Mouse (Mus musculus) kidney, adult 8-10 months (tissue): ENCODE measurements around the gene Smarca2.

ENCODE experiments used
- DNase-seq, 2 experiments: peaks; one replicate each; pipeline ENCODE4 v3.0.0; 2022

Smarca2 gene

GRCm38 (mm10) chr19:26749427-26750137, 144.7 kb downstream of the Smarca2 start:
- peak in 1 of 2 experiments; percentile 31 for DNase-seq

DNA sequence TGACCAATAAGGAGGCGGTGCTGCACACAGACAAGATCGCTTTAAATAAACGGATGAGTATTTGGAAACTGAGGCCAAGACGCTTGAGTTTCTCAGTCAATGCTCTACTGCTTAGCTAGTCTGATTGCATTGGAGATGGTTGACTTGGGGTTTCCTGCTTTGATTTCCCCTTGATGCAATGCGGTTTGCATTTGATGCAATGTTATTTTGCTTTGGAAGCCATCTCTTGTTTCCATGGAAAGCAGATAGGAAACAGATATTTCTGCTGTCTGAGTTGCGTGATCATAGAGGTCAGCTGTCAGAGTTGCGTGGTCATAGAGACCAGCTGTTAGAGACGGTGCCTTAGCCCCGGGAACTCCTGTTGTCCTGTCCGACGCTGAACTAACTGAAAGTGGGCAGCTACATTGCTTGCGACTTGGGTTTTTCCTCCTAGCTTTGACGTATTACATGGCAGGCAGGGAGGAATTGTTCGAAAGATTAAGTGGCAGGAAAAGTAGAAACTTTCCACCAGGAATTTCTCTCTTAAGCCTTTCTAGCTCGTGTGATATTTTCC, 147.8 kb downstream of the Smarca2 start:
- peak in 1 of 2 experiments; percentile 39 for DNase-seq

DNA sequence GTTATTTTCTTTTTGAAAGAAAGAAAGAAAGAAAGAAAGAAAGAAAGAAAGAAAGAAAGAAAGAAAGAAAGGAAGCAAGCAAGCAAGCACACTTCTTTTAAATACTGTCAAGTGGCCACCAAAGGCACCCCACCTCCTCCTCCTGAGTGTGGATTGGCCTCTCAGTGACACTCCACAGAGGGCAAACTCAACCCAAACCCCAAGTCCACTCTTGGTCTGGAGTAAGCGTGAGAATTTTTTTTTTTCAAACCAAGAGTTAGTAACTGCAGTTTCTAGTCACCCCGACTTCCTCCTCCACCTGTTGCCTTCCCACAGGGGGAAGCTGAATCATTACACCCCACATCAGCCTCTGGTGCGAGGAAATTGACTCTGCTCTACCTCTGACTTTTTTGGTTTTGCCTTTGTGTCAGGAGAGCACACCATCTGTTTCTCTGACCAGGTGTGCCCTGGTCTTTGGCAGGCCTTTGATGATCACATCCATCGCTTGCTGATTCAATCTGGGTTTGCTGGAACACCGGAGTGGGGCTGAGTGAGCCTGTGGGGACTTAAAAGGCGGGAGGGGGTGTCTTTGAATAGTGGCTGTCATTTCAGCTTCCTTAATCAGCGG, 148.5 kb downstream of the Smarca2 start:
- no peak for DNase-seq

- peak; percentile 81 to 85 for DNase-seq
These were observed 149.4 kb downstream of the Smarca2 start for GRCm38 (mm10) chr19:26754016-26754794.

GRCm38 (mm10) chr19:26755991-26756390, 151.1 kb downstream of the Smarca2 start:
- DNase-seq = peak; percentile 61 to 66

GRCm38 (mm10) chr19:26756399-26756798, 151.5 kb downstream of the Smarca2 start:
- DNase-seq = no peak

GRCm38 (mm10) chr19:26758156-26758555, 153.3 kb downstream of the Smarca2 start:
- no peak for DNase-seq

GRCm38 (mm10) chr19:26758620-26759019, 153.8 kb downstream of the Smarca2 start:
- no peak for DNase-seq

GRCm38 (mm10) chr19:26759295-26759694, 154.4 kb downstream of the Smarca2 start:
- no peak for DNase-seq

- no peak for DNase-seq
These were observed 156.4 kb downstream of the Smarca2 start for GRCm38 (mm10) chr19:26761257-26761656.

DNA sequence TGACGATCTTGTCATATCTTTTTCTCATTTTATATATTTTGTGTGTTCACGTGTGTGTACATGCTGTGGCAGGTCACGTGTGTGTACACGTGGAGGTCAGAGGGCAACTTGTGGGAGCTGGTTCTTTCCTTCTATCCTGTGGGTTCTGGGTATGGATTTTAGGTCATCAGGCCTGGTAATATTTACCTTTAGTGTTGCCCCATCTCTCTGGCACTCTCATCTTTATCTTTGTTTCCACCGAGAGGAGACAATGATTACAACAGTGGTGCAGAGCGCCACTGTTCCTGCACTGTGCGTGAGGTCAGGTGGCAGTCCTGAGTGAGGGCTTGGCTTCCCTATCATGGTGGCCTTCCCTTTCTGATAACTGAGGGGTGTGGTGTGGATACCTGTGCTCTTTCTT, 160.6 kb downstream of the Smarca2 start:
- DNase-seq = no peak

GRCm38 (mm10) chr19:26767454-26767853, 162.6 kb downstream of the Smarca2 start:
- no peak for DNase-seq

DNA sequence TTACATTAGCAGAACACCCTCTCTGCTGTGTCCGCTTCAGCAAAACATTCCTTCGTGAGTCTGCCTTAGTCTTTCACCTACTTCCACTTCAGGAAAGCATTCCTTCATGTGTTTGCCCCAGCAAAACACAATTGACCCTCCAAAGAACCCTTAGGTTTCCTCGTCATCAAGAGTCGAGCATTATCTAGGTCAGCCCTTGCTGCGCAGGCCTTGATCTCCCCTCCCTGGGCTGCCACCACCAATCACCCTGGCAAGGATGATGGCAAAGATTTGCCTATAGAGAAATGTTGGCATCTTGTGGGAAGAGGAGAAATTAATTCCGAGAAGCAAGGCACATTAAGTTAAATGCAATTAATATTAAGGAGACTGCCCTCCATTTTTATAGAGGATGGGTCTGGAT, 163.1 kb downstream of the Smarca2 start:
- no peak for DNase-seq

- no peak for DNase-seq
These were observed 164.0 kb downstream of the Smarca2 start for GRCm38 (mm10) chr19:26768846-26769245.

DNA sequence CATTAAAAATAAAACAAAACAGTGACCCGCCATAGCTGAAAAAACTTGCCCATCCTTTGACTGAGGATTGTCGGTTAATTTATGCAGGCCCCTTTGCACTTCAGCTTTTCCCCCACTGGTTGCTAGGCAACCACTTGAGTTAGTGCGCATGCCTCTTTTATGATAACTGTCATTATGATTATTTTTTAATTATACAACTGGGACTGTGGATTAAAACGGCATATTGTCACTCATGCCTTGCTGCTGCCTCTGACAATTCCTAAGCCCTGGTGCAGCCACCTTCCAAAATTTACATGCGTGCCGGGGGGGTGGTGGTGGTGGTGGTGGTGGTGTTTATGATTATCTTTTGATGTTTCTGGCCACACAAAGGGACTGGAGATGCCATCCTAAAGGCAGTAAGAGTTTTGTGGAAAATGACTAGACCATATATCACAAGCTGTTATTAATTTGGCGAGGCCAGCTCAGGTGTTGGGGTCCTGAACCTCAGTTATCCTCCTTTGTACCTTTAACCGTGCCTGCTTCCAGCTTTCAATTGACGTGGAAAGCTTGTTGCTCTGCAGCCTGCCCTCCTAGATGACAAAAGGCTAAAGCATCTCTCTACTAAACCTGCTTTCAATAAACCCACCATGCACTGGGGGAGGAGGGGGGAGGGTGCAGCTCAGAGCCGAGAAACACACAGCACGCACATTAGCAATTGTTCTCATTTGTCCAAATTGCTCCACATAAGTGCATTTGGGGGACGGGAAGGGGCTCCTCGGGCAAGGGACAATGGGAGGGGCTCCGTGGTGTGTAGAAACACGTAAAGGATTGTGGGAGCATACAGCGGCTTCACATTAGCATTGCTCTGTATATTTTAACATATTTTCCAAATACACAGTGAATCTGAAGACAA, 165.0 kb downstream of the Smarca2 start:
- DNase-seq = no peak

DNA sequence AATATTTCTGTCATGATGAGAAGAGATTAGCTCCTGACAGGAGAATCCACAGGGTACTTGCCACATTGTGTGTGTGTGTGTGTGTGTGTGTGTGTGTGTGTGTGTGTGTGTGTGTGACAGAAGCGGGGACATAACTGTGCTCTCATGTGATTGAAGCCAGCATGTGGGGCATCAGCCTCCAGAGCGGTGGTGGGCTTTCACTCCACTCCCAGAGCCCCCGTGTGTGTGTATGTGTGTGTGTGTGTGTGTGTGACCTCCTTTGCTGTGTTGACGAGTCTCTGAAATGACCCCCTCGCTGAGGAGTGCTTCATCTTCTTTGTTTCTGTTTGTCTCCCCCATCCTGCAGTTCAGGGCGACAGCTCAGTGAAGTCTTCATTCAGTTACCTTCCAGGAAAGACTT, 165.7 kb downstream of the Smarca2 start:
- no peak for DNase-seq

DNA sequence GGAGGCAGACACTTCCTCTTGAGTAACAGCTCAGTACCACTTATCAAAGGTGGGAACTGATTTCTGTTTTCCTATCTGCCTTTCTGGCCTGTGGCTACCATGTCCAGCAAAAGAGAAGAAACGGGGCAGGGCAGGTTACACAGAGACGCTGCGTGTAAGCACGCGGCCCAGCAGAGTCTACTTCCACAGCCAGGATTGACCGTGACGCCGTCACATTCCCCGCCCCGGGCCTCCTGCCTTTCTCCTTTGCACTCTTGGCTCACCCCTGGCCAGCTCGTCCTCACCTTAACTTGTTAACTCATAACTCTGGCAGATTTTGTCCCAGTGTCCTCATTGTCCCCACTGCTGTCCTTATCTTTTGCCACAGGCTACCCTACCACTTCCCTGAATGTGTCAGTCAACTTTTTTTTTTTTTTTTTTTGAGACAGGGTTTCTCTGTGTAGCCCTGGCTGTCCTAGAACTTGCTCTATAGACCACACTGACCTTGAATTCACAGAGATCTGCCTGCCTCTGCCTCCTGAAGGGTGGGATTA, 167.3 kb downstream of the Smarca2 start:
- DNase-seq = no peak

DNA sequence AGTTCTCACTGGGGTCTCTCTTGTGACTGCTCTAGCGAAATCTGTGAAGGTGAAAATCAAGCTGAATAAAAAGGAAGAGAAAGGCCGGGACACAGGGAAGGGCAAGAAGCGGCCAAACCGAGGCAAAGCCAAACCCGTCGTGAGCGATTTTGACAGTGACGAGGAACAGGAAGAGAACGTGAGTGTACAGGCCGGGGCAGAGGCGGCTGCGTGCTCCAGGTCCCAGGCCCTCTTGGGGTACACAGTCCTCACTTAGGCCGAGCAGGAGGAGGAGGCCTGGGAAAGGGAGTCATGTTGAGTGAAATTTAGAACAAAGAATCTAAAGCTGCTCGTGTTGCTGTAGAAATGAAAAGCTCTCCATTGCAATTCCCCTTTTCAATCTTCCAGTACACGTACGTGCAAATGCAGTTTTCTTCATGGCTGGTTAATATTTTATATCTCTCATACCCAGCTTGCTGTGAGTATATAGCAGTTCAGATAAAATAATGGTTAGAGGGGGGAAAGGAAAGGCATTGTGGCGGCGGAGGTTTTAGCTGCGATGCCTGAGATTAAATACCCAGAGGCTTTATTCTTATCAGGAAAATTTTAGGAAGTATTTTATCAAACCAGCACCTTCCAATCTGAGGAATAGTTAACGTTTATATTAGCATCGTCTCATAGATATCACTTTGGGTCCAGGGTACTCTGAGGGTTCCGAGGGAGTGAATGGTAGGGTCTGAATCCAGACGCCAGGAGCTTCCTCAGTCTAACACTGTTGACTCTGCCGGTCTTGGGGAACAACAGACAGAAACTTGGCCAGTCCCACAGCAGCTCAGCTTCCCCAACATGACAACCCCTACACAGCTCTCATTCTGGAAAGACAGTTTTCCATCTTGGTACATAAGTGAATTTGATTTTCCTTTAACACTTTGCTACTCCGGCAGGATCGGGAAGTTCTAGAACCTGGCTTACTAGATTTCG, 171.5 kb downstream of the Smarca2 start:
- DNase-seq = no peak

DNA sequence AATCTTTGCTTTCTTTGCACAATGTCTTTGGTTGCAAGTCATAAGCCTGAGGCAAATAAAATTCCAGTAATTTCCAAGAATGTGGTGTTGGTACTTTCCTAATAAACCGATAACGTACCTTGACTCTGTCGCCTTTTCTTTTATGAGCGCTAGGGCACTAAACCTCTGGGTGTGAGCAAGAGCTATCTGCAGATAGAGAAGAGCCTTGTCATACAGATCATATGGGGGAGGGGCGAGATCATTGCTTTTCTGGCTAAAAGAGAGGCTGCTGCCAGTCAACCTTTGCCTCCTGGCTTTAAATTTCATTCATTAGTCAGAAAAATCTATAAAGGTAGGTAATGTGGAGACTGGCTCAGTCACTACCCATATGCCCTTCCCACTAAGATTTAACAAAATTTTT, 173.3 kb downstream of the Smarca2 start:
- no peak for DNase-seq

GRCm38 (mm10) chr19:26781209-26781608, 176.4 kb downstream of the Smarca2 start:
- no peak for DNase-seq

DNA sequence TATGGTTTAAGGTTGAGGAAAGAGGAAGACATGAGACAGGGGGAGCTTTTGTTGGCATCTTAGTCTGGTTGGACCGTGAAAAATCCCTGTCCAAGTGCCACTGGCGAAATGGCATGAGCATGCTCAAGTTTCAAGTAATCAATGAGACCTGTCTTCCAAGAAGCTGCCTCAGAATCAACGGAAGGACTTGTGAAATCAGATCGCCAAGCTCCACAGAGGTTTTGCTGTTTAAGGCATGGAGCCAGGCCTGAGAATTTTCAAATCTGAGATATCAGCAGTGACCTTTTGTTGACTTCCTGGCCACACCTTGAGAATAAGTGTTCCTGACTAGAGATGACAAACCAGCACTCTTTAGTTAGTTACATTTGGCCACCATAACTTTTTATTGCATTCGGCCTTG, 183.6 kb downstream of the Smarca2 start:
- no peak for DNase-seq
